Mouse (Mus musculus) thymus, adult 2 months (tissue): ENCODE results near the gene Abhd16a.

ENCODE experiments used
- CTCF ChIP-seq: fragments of 200-500 bp; IDR thresholded peaks from 2 replicates; pipeline ENCODE4 v1.5.1; 2012; ENCODE audit warnings: mild to moderate bottlenecking, control low read depth, low read length, moderate library complexity, borderline replicate concordance; ENCODE audit not compliant: control insufficient read depth, poor library complexity, insufficient read depth; ENCODE audit errors: extremely low read depth
- POLR2A ChIP-seq: fragments of 200-500 bp; IDR thresholded peaks from 2 replicates; pipeline ENCODE4 v1.6.1; 2012; ENCODE audit warnings: mild to moderate bottlenecking, low read length, control low read depth, moderate library complexity; ENCODE audit not compliant: control insufficient read depth, poor library complexity, insufficient read depth; ENCODE audit errors: extremely low read depth

- TF ChIP-seq POLR2A (0 out of 2 replicates have a peak, but pooled peaks have one; percentile 27), CTCF (no peak)
These were observed 38.8 kb upstream of the Abhd16a start for GRCm38 (mm10) chr17:35050126-35050750.
